Mouse (Mus musculus) embryonic fibroblast, embryonic 13.5 days (primary cell): Measurements from ENCODE around the gene Kank2.

Source experiments
- CTCF ChIP-seq: IDR thresholded peaks from 2 replicates; pipeline ENCODE4 v1.5.1; 2011; ENCODE audit warnings: mild to moderate bottlenecking, control low read depth, low read length, moderate library complexity, borderline replicate concordance; ENCODE audit not compliant: insufficient read depth
- POLR2A ChIP-seq: IDR thresholded peaks from 2 replicates; pipeline ENCODE4 v1.6.1; 2011; ENCODE audit warnings: low read depth, mild to moderate bottlenecking, control low read depth, low read length, moderate library complexity

DNA sequence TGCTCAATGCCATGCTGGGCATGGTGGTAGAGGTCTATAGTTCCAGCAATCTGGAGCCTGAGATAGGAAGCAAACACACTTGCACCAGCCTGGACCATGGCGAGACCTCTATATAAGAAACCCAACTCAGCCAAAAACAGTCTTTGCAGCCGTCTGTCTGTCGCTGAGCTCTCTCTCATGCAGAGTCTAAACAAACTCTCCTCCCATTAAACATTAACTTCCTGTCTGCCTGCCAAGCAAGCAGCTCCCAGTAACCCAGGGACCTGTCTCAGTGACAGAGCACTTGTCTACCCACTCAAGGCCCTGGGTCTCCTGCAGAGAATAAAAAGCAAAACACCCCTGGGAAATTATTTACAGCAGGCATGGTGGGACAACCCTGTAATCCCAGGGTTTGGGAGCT, 62.0 kb downstream of the Kank2 start:
- TF ChIP-seq POLR2A (no peak), CTCF (no peak)
